Mouse (Mus musculus) monocyte, adult 5-6 weeks (primary cell): Measurements from ENCODE around the gene Hddc2. TPM values are rescaled to one million over a fixed set of nuclear protein-coding genes. Genes with fewer than 3 reads are reported as not detected.

Experiments
- ATAC-seq: fragments of 153-309, 156-312 bp; replicated peaks from 2 replicates; pipeline ENCODE4 v1.8.0; 2017; ENCODE audit warnings: mild to moderate bottlenecking; ENCODE audit not compliant: low TSS enrichment, insufficient number of reproducible peaks, severe bottlenecking, poor library complexity, low FRiP score
- total RNA-seq: library from RNA; stranded (forward); fragments of 200-1000, 200-491, 200-594 nt; gene quantifications from 3 replicates; pipeline ENCODE4 v1.2.3, GENCODE M21; 2017

Gene Hddc2
- 16.1 to 20.2 TPM (median 17.9 TPM) in 3 replicates for total RNA-seq

- peak; percentile 85 for ATAC-seq
These were observed at the start of gene Hddc2 for GRCm38 (mm10) chr10:31312865-31313848. TSS of gene Hddc2 (plus strand) at chr10:31313383.

GRCm38 (mm10) chr10:31272738-31273137, 40.4 kb upstream of the Hddc2 start:
- no peak for ATAC-seq

- no peak for ATAC-seq
These were observed 40.0 kb upstream of the Hddc2 start for GRCm38 (mm10) chr10:31273171-31273570.

- ATAC-seq: no peak
These were observed 25.4 kb upstream of the Hddc2 start for GRCm38 (mm10) chr10:31287787-31288186.

GRCm38 (mm10) chr10:31288697-31289390, 24.3 kb upstream of the Hddc2 start:
- no peak for ATAC-seq

GRCm38 (mm10) chr10:31295705-31296104, 17.5 kb upstream of the Hddc2 start:
- no peak for ATAC-seq

GRCm38 (mm10) chr10:31296458-31296857, 16.7 kb upstream of the Hddc2 start:
- ATAC-seq: no peak

- no peak for ATAC-seq
These were observed 16.1 kb upstream of the Hddc2 start for GRCm38 (mm10) chr10:31297106-31297505.

GRCm38 (mm10) chr10:31298263-31298662, 14.9 kb upstream of the Hddc2 start:
- ATAC-seq: no peak

- ATAC-seq: peak; percentile 76
These were observed 14.1 kb upstream of the Hddc2 start for GRCm38 (mm10) chr10:31298921-31299574.

- no peak for ATAC-seq
These were observed 12.9 kb upstream of the Hddc2 start for GRCm38 (mm10) chr10:31300292-31300691.

- no peak for ATAC-seq
These were observed 9.7 kb upstream of the Hddc2 start for GRCm38 (mm10) chr10:31303446-31303845.

- no peak for ATAC-seq
These were observed 6.1 kb upstream of the Hddc2 start for GRCm38 (mm10) chr10:31307024-31307598.

- ATAC-seq: no peak
These were observed 5.3 kb downstream of the Hddc2 start for GRCm38 (mm10) chr10:31318491-31318890.

- no peak for ATAC-seq
These were observed 16.3 kb downstream of the Hddc2 start for GRCm38 (mm10) chr10:31329436-31329835.

- no peak for ATAC-seq
These were observed 17.2 kb downstream of the Hddc2 start for GRCm38 (mm10) chr10:31330286-31330962.

GRCm38 (mm10) chr10:31331225-31331775, 18.1 kb downstream of the Hddc2 start:
- ATAC-seq: no peak

- ATAC-seq: no peak
These were observed 23.2 kb downstream of the Hddc2 start for GRCm38 (mm10) chr10:31336432-31336831.
